Mouse (Mus musculus): ENCODE measurements at regions not wholly inside any gene's neighbourhood (a gene's known extent, or its start where the extent isn't known, plus 50 kb on each side); places are given as distances from the start of the nearest gene placed in this dataset.

GRCm38 (mm10) chr7:125152281-125152680 lies 292.2 kb upstream of the Kdm8 start:
- TF ChIP-seq CTCF (IDR thresholded peaks at IDR 0.05 in 2 of 3, conservative IDR thresholded peaks at IDR 0.05 in 1 of 3; ENCODE audit: control insufficient read depth in 1 of 3, insufficient read depth in 1 of 3, low read depth in 2 of 3, low read length in 3 of 3, poor library complexity in 1 of 3, severe bottlenecking in 1 of 3), result no peak
- no peak for TF ChIP-seq UBTF (IDR thresholded peaks at IDR 0.05; ENCODE audit: borderline replicate concordance, insufficient read depth, low read depth, low read length)
- no peak for TF ChIP-seq ZC3H11A (IDR thresholded peaks at IDR 0.05; ENCODE audit: low read depth, low read length)
- TF ChIP-seq POLR2A (IDR thresholded peaks at IDR 0.05; ENCODE audit: control insufficient read depth in 1 of 2, insufficient read depth in 1 of 2, low read depth in 1 of 2, low read length in 2 of 2, poor library complexity in 1 of 2), result no peak
- TF ChIP-seq KAT2A (conservative IDR thresholded peaks at IDR 0.05; ENCODE audit: low read depth, low read length), result no peak
- no peak for TF ChIP-seq CHD1 (IDR thresholded peaks at IDR 0.05; ENCODE audit: low read depth, low read length)
- TF ChIP-seq GABPA (IDR thresholded peaks at IDR 0.05; ENCODE audit: low read depth, low read length), result no peak
- TF ChIP-seq TCF12 (IDR thresholded peaks at IDR 0.05; ENCODE audit: low read depth, low read length), result no peak
- no peak for TF ChIP-seq TAL1 (IDR thresholded peaks at IDR 0.05; ENCODE audit: low read length)
- TF ChIP-seq USF2 (IDR thresholded peaks at IDR 0.05; ENCODE audit: borderline replicate concordance in 1 of 2, insufficient read depth in 1 of 2, low read depth in 1 of 2, low read length in 2 of 2), result no peak
- no peak for TF ChIP-seq SIN3A (IDR thresholded peaks at IDR 0.05; ENCODE audit: low read length)
- no peak for TF ChIP-seq MYB (IDR thresholded peaks at IDR 0.05; ENCODE audit: low read depth, low read length)

All from MEL (cell line).